Mouse (Mus musculus): ENCODE measurements around the gene Sult1d1. TPM values are rescaled to one million over a fixed set of nuclear protein-coding genes. Genes with fewer than 3 reads are reported as not detected.

The Sult1d1 gene
- 39.8 and 40.5 TPM in 2 replicates for polyA plus RNA-seq (2015; fragmentation: Nextera tagmentation; extraction: Ambion mirVana)

GRCm38 (mm10) chr5:87568845-87569244, at the start of gene Sult1d1:
Gene Sult1d1 (minus strand): TSS chr5:87569027.
- no peaks in the 10 kb centered on the region for H3K36me3 ChIP-seq (ENCODE audit: control insufficient read depth, insufficient read depth, low read length)
- no peak within 1 kb of the TSS for H3K4me2 ChIP-seq (ENCODE audit: low read depth, low read length)
- ATAC-seq (ENCODE audit: insufficient read depth, low FRiP score), result peak; percentile 62; the same call in 1 of the 2 replicates
- 61% methylated on average over 5 of the region's 5 CpGs for WGBS
- H3K9me3 ChIP-seq (replicated peaks; ENCODE audit: control insufficient read depth, low read length), result no peaks in the 10 kb centered on the region
- H3K9ac ChIP-seq (ENCODE audit: low read length), result no peak within 1 kb of the TSS
- no peaks in the 10 kb centered on the region for H3K27me3 ChIP-seq (ENCODE audit: control insufficient read depth, insufficient read depth, low read length)
- H3K4me3 ChIP-seq (replicated peaks; ENCODE audit: low read length), result no peak within 1 kb of the TSS
- no peak within 1 kb of the TSS for H3K27ac ChIP-seq (ENCODE audit: low read length)
- no peaks in the 10 kb centered on the region for H3K4me1 ChIP-seq (ENCODE audit: control insufficient read depth, insufficient read depth, low read length)

GRCm38 (mm10) chr5:87615128-87615390, 46.2 kb upstream of the Sult1d1 start:
- 88% methylated on average over 2 of the region's 2 CpGs for WGBS
- Histone ChIP-seq H3K9ac (ENCODE audit: low read length) (no peak overlapping the region), H3K4me2 (ENCODE audit: low read depth, low read length) (no peak overlapping the region), H3K4me1 (ENCODE audit: control insufficient read depth, insufficient read depth, low read length) (no peaks in the 10 kb centered on the region), H3K4me3 (replicated peaks; ENCODE audit: low read length) (no peak overlapping the region), H3K9me3 (replicated peaks; ENCODE audit: control insufficient read depth, low read length) (no peaks in the 10 kb centered on the region), H3K27me3 (ENCODE audit: control insufficient read depth, insufficient read depth, low read length) (no peaks in the 10 kb centered on the region), H3K36me3 (ENCODE audit: control insufficient read depth, insufficient read depth, low read length) (no peaks in the 10 kb centered on the region), H3K27ac (ENCODE audit: low read length) (no peak overlapping the region)
- ATAC-seq (ENCODE audit: insufficient read depth, low FRiP score), result no peak

- no peak overlapping the region for H3K4me3 ChIP-seq (replicated peaks; ENCODE audit: low read length)
- no peak for ATAC-seq (ENCODE audit: insufficient read depth, low FRiP score)
- H3K9ac ChIP-seq (ENCODE audit: low read length), result no peak overlapping the region
- no peaks in the 10 kb centered on the region for H3K36me3 ChIP-seq (ENCODE audit: control insufficient read depth, insufficient read depth, low read length)
- H3K9me3 ChIP-seq (replicated peaks; ENCODE audit: control insufficient read depth, low read length), result no peaks in the 10 kb centered on the region
- H3K27ac ChIP-seq (ENCODE audit: low read length), result no peak overlapping the region
- no peaks in the 10 kb centered on the region for H3K4me1 ChIP-seq (ENCODE audit: control insufficient read depth, insufficient read depth, low read length)
- H3K27me3 ChIP-seq (ENCODE audit: control insufficient read depth, insufficient read depth, low read length), result no peaks in the 10 kb centered on the region
- no peak overlapping the region for H3K4me2 ChIP-seq (ENCODE audit: low read depth, low read length)
Measured at GRCm38 (mm10) chr5:87614364-87615127, 45.7 kb upstream of the Sult1d1 start.

GRCm38 (mm10) chr5:87601018-87601417, 32.2 kb upstream of the Sult1d1 start:
- 62% methylated on average over 3 of the region's 3 CpGs for WGBS
- ATAC-seq (ENCODE audit: insufficient read depth, low FRiP score), result no peak

GRCm38 (mm10) chr5:87597891-87598290, 29.1 kb upstream of the Sult1d1 start:
- Histone ChIP-seq H3K36me3 (ENCODE audit: control insufficient read depth, insufficient read depth, low read length) (no peaks in the 10 kb centered on the region), H3K9me3 (replicated peaks; ENCODE audit: control insufficient read depth, low read length) (no peaks in the 10 kb centered on the region), H3K27me3 (ENCODE audit: control insufficient read depth, insufficient read depth, low read length) (no peaks in the 10 kb centered on the region), H3K4me3 (replicated peaks; ENCODE audit: low read length) (no peak overlapping the region), H3K9ac (ENCODE audit: low read length) (no peak overlapping the region), H3K4me1 (ENCODE audit: control insufficient read depth, insufficient read depth, low read length) (no peaks in the 10 kb centered on the region), H3K4me2 (ENCODE audit: low read depth, low read length) (no peak overlapping the region), H3K27ac (ENCODE audit: low read length) (no peak overlapping the region)
- ATAC-seq (ENCODE audit: insufficient read depth, low FRiP score), result no peak
- 58% methylated on average over 2 of the region's 2 CpGs for WGBS

More at GRCm38 (mm10) chr5:87601018-87601417, 32.2 kb upstream of the Sult1d1 start:
- Histone ChIP-seq H3K4me3 (replicated peaks; ENCODE audit: low read length) (no peak overlapping the region), H3K36me3 (ENCODE audit: control insufficient read depth, insufficient read depth, low read length) (no peaks in the 10 kb centered on the region), H3K9me3 (replicated peaks; ENCODE audit: control insufficient read depth, low read length) (no peaks in the 10 kb centered on the region), H3K4me2 (ENCODE audit: low read depth, low read length) (no peak overlapping the region), H3K4me1 (ENCODE audit: control insufficient read depth, insufficient read depth, low read length) (no peaks in the 10 kb centered on the region), H3K9ac (ENCODE audit: low read length) (no peak overlapping the region), H3K27me3 (ENCODE audit: control insufficient read depth, insufficient read depth, low read length) (no peaks in the 10 kb centered on the region), H3K27ac (ENCODE audit: low read length) (no peak overlapping the region)

GRCm38 (mm10) chr5:87591494-87591893, 22.7 kb upstream of the Sult1d1 start, which contains the start of gene Sult1e1:
Gene Sult1e1 (minus strand): TSS chr5:87591594.
- H3K4me3 ChIP-seq (replicated peaks; ENCODE audit: low read length), result no peak within 1 kb of the TSS
- no peaks in the 10 kb centered on the region for H3K36me3 ChIP-seq (ENCODE audit: control insufficient read depth, insufficient read depth, low read length)
- no peak within 1 kb of the TSS for H3K27ac ChIP-seq (ENCODE audit: low read length)
- H3K4me1 ChIP-seq (ENCODE audit: control insufficient read depth, insufficient read depth, low read length), result no peaks in the 10 kb centered on the region
- WGBS, result 62% methylated on average over 5 of the region's 5 CpGs
- H3K9ac ChIP-seq (ENCODE audit: low read length), result no peak within 1 kb of the TSS
- H3K9me3 ChIP-seq (replicated peaks; ENCODE audit: control insufficient read depth, low read length), result no peaks in the 10 kb centered on the region
- no peak within 1 kb of the TSS for H3K4me2 ChIP-seq (ENCODE audit: low read depth, low read length)
- no peaks in the 10 kb centered on the region for H3K27me3 ChIP-seq (ENCODE audit: control insufficient read depth, insufficient read depth, low read length)
- no peak for ATAC-seq (ENCODE audit: insufficient read depth, low FRiP score)

GRCm38 (mm10) chr5:87589916-87590315, 21.1 kb upstream of the Sult1d1 start:
- Histone ChIP-seq H3K4me3 (replicated peaks; ENCODE audit: low read length) (no peak overlapping the region), H3K9ac (ENCODE audit: low read length) (no peak overlapping the region), H3K36me3 (ENCODE audit: control insufficient read depth, insufficient read depth, low read length) (no peaks in the 10 kb centered on the region), H3K4me1 (ENCODE audit: control insufficient read depth, insufficient read depth, low read length) (no peaks in the 10 kb centered on the region), H3K9me3 (replicated peaks; ENCODE audit: control insufficient read depth, low read length) (no peaks in the 10 kb centered on the region), H3K4me2 (ENCODE audit: low read depth, low read length) (no peak overlapping the region), H3K27ac (ENCODE audit: low read length) (no peak overlapping the region), H3K27me3 (ENCODE audit: control insufficient read depth, insufficient read depth, low read length) (no peaks in the 10 kb centered on the region)
- 79% methylated on average over 2 of the region's 2 CpGs for WGBS
- ATAC-seq (ENCODE audit: insufficient read depth, low FRiP score), result no peak

GRCm38 (mm10) chr5:87580389-87580788, 11.6 kb upstream of the Sult1d1 start:
- no peaks in the 10 kb centered on the region for H3K9me3 ChIP-seq (replicated peaks; ENCODE audit: control insufficient read depth, low read length)
- no peak overlapping the region for H3K9ac ChIP-seq (ENCODE audit: low read length)
- 64% methylated on average over 1 of the region's 1 CpGs for WGBS
- no peak overlapping the region for H3K27ac ChIP-seq (ENCODE audit: low read length)
- ATAC-seq (ENCODE audit: insufficient read depth, low FRiP score), result no peak
- H3K27me3 ChIP-seq (ENCODE audit: control insufficient read depth, insufficient read depth, low read length), result no peaks in the 10 kb centered on the region
- H3K4me3 ChIP-seq (replicated peaks; ENCODE audit: low read length), result no peak overlapping the region
- no peaks in the 10 kb centered on the region for H3K4me1 ChIP-seq (ENCODE audit: control insufficient read depth, insufficient read depth, low read length)
- H3K4me2 ChIP-seq (ENCODE audit: low read depth, low read length), result no peak overlapping the region
- H3K36me3 ChIP-seq (ENCODE audit: control insufficient read depth, insufficient read depth, low read length), result no peaks in the 10 kb centered on the region

- H3K4me2 ChIP-seq (ENCODE audit: low read depth, low read length), result no peak overlapping the region
- H3K27ac ChIP-seq (ENCODE audit: low read length), result no peak overlapping the region
- no peaks in the 10 kb centered on the region for H3K4me1 ChIP-seq (ENCODE audit: control insufficient read depth, insufficient read depth, low read length)
- no peak overlapping the region for H3K9ac ChIP-seq (ENCODE audit: low read length)
- WGBS, result 29% methylated on average over 1 of the region's 1 CpGs
- H3K4me3 ChIP-seq (replicated peaks; ENCODE audit: low read length), result no peak overlapping the region
- no peaks in the 10 kb centered on the region for H3K27me3 ChIP-seq (ENCODE audit: control insufficient read depth, insufficient read depth, low read length)
- no peaks in the 10 kb centered on the region for H3K36me3 ChIP-seq (ENCODE audit: control insufficient read depth, insufficient read depth, low read length)
- no peak for ATAC-seq (ENCODE audit: insufficient read depth, low FRiP score)
- H3K9me3 ChIP-seq (replicated peaks; ENCODE audit: control insufficient read depth, low read length), result no peaks in the 10 kb centered on the region
Measured at GRCm38 (mm10) chr5:87574174-87574573, 5.3 kb upstream of the Sult1d1 start.

Measured in stomach, embryonic 16.5 days (tissue).